Mouse (Mus musculus) liver, adult (tissue): ENCODE results near the gene Nostrin.

Source experiments
- GATA4 ChIP-seq: IDR thresholded peaks from 2 replicates; pipeline ENCODE4 v1.6.1; 2014; ENCODE audit warnings: mild to moderate bottlenecking, low read length; ENCODE audit not compliant: insufficient replicate concordance

Nostrin gene

DNA sequence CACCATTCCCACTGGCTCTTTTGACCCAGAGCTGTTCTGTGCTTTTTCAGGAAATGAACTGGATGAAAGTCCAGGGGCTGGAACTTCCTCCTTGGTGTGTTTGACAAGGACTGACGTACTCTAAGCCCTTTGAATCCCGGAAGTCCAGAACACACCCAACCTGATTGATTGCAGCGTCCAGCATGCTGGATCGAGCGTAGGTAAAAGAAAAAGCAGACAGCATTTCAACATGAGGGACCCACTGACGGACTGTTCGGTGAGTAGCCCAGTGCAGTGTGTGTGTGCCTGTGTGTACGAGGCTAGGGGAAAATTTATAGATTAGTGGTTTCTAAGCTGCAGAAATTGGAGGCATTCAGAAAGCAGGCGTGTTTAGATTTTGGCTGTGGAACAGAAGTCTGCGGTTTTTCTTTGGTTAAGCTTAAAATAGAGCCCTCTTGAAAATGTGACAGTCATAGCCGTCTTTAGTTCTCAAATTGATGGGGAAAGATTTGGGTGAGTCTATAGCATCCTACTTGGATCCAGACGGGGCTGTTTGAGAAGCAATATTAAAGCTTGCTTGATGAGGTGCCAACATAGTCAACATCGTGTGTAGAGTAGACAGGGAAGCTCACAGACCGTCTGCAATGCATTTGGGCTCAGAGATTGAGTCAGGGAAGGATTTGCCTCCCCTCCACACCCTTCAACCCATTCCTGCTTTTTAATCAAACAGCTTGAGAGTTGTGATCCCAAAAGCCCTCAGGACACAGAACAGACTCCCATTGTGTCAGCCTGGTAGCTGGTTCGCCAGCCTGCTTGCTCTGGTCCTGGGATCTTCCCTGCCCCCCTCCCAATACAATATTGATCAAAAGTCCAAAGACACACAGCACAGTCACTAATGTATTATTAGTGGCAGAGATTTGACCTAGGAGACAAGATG, at the start of gene Nostrin:
Gene Nostrin, plus strand, starts transcription at position 140 of the 916 bp plus-strand sequence.
- TF ChIP-seq GATA4: peak; percentile 34; the same call in 1 of the 2 replicates

- TF ChIP-seq GATA4: no peak
Measured at GRCm38 (mm10) chr2:69086505-69087260, 48.9 kb upstream of the Nostrin start.

- TF ChIP-seq GATA4: no peak
Measured at GRCm38 (mm10) chr2:69095836-69096235, 39.8 kb upstream of the Nostrin start.

DNA sequence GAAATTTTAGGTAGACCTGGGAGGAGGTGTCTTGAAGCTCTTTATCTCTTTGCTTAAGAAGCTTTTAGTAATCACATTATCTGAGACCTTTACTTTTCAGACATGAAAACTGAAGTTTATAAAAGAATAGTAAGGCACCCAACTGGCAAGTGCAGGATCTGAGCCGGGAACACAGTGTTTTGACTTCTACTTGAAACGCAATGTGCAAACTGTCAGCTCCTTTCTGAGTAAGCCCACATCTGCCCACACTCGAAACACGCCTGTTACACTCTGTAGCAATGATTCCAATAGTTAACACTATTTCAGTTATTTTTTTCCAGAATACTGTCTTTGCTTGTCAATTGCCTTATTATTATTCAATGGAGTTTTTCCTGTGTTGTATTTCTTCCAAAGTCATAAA, 38.8 kb upstream of the Nostrin start:
- no peak for TF ChIP-seq GATA4

- no peak for TF ChIP-seq GATA4
Measured at GRCm38 (mm10) chr2:69097526-69097925, 38.1 kb upstream of the Nostrin start.

- no peak for TF ChIP-seq GATA4
Measured at GRCm38 (mm10) chr2:69098701-69099100, 36.9 kb upstream of the Nostrin start.

DNA sequence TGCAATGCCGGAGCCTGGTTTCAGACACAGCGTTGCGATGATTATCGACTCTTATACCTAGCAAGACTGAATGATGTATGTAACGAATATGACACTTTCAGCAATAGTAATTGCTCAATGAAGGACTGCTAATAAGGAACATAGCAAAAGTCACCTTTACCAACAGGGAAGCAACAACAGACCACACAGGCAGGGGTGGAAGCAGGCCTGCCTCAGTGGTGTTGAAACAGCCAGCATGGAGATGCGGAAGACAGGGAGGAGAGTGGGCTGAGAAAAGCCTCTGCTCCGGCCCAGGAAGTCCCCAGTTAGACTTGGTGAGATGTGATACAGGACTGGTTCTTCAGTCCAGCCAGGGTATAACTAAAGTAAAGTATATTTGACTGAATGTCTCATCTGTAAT, 36.5 kb upstream of the Nostrin start:
- TF ChIP-seq GATA4: no peak

- TF ChIP-seq GATA4: no peak
Measured at GRCm38 (mm10) chr2:69100706-69101105, 34.9 kb upstream of the Nostrin start.

DNA sequence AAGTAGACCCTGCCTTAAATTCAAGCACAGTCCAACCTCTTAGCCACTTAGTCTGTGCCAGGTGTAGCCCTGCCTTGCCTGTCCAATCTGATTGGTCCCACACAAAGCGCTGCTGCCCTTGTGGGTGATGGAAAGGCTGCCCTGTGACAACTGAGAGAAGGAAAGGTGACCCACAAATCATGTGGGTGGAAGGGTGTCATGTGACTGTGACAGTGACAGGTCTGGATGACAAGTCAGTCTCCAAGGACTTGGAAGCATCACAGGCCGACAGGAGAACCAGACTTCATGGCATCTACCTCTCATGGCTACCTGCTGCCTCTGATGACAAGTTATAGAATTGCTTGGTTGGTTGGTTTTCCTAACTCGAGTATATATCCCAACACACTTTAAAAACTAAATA, 32.1 kb upstream of the Nostrin start:
- TF ChIP-seq GATA4: no peak

GRCm38 (mm10) chr2:69104511-69105145, 31.0 kb upstream of the Nostrin start:
- TF ChIP-seq GATA4: no peak

- TF ChIP-seq GATA4: no peak
Measured at GRCm38 (mm10) chr2:69109246-69109645, 26.4 kb upstream of the Nostrin start.

- no peak for TF ChIP-seq GATA4
Measured at GRCm38 (mm10) chr2:69109710-69110109, 25.9 kb upstream of the Nostrin start.

- TF ChIP-seq GATA4: no peak
Measured at GRCm38 (mm10) chr2:69112609-69113008, 23.0 kb upstream of the Nostrin start.

GRCm38 (mm10) chr2:69113829-69114547, 21.6 kb upstream of the Nostrin start:
- TF ChIP-seq GATA4: no peak

- TF ChIP-seq GATA4: no peak
Measured at GRCm38 (mm10) chr2:69115921-69116320, 19.7 kb upstream of the Nostrin start.
